Mouse (Mus musculus): Measurements from ENCODE around the gene Dnah14. TPM values are rescaled to one million over a fixed set of nuclear protein-coding genes. Genes with fewer than 3 reads are reported as not detected.

Dnah14 gene
- polyA plus RNA-seq, 1 experiment: not detected

DNA sequence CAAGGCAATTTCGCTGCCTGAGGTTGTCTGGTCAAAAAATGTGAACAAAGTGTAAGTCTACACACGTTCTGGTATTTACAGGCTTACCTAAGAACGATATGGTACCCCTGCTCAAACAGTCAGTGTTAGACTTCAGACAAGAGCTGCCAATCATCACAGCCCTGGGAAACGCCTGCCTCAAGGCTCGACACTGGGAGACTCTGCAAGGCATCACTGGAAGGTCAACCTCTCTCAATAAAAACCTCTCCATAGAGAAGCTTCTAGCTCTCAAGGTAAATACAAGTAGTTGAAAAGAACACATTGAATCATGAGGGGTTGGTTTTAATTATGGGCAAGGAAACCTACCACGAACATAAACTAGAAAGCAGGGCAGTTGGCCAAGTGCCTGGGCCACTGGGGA lies 51.9 kb downstream of the Dnah14 start:
- Histone ChIP-seq H3K27ac (ENCODE audit: insufficient read depth, low read depth, low read length) (no peak overlapping the region), H3K4me3 (ENCODE audit: insufficient read depth, low read depth, low read length) (no peak overlapping the region), H3K4me1 (ENCODE audit: control insufficient read depth, insufficient read depth, low read length) (0 out of 2 replicates have a peak, but pooled peaks cover 3% of the 10 kb centered on the region)
- no peak for TF ChIP-seq CTCF (IDR thresholded peaks at IDR 0.05; ENCODE audit: insufficient read depth, low read depth, low read length)
- WGBS: 74% methylated on average over 6 of the region's 6 CpGs

GRCm38 (mm10) chr1:181631371-181631770 lies 55.0 kb downstream of the Dnah14 start:
- Histone ChIP-seq H3K4me3 (ENCODE audit: insufficient read depth, low read depth, low read length) (no peak overlapping the region), H3K4me1 (ENCODE audit: control insufficient read depth, insufficient read depth, low read length) (no peaks in the 10 kb centered on the region), H3K27ac (ENCODE audit: insufficient read depth, low read depth, low read length) (no peak overlapping the region)
- 92% methylated on average over 4 of the region's 4 CpGs for WGBS
- TF ChIP-seq POLR2A (IDR thresholded peaks at IDR 0.05; ENCODE audit: insufficient read depth, low read depth, low read length) (no peak), CTCF (IDR thresholded peaks at IDR 0.05; ENCODE audit: insufficient read depth, low read depth, low read length) (no peak)

DNA sequence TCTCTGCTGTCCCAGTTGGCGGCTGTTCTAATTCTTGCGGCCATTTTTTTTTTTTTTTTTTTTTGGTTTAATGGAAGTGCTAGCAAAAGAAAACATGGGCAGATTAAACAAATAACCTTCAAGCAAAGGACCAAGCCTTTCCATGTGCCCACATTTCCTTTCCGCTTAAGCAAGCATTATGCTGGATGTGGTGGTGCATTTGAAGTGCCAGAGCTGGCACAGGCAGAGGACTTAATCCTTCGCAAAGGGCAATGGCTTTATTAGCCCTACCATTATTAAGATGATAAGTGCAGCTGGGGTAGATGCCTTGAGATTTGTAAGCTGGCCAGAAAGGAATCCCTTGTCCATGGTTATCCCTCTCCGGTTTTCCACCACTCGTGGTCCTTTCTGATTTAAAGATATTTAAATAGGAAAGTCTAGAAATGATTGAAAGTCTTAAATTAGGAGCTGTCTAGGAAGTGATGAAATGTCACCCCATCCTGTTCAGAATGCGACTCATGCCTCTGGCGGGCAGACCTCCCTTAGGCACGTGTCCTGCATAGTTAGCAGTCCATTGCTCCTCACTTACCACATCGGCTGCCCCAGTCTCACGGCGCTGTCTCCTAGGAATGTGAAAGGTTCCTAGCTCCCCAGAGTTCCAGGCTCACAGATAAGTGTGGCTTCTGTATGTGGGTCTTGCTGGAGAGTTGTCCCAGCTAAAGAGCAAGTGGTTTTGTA lies 61.8 kb downstream of the Dnah14 start:
- Histone ChIP-seq H3K4me3 (ENCODE audit: insufficient read depth, low read depth, low read length) (no peak overlapping the region), H3K4me1 (ENCODE audit: control insufficient read depth, insufficient read depth, low read length) (no peaks in the 10 kb centered on the region), H3K27ac (ENCODE audit: insufficient read depth, low read depth, low read length) (no peak overlapping the region)
- TF ChIP-seq CTCF (IDR thresholded peaks at IDR 0.05; ENCODE audit: insufficient read depth, low read depth, low read length) (no peak), POLR2A (IDR thresholded peaks at IDR 0.05; ENCODE audit: insufficient read depth, low read depth, low read length) (no peak)
- 48% methylated on average over 12 of the region's 12 CpGs for WGBS

GRCm38 (mm10) chr1:181640383-181640782 lies 64.0 kb downstream of the Dnah14 start:
- no peak overlapping the region for H3K4me3 ChIP-seq (ENCODE audit: insufficient read depth, low read depth, low read length)
- no peaks in the 10 kb centered on the region for H3K4me1 ChIP-seq (ENCODE audit: control insufficient read depth, insufficient read depth, low read length)
- no peak for TF ChIP-seq POLR2A (IDR thresholded peaks at IDR 0.05; ENCODE audit: insufficient read depth, low read depth, low read length)
- no peak for TF ChIP-seq CTCF (IDR thresholded peaks at IDR 0.05; ENCODE audit: insufficient read depth, low read depth, low read length)
- WGBS: 84% methylated on average over 2 of the region's 2 CpGs
- H3K27ac ChIP-seq (ENCODE audit: insufficient read depth, low read depth, low read length): no peak overlapping the region

- WGBS: 50% methylated on average over 8 of the region's 8 CpGs
- TF ChIP-seq CTCF (IDR thresholded peaks at IDR 0.05; ENCODE audit: insufficient read depth, low read depth, low read length) (no peak), POLR2A (IDR thresholded peaks at IDR 0.05; ENCODE audit: insufficient read depth, low read depth, low read length) (no peak)
- no peaks in the 10 kb centered on the region for H3K4me1 ChIP-seq (ENCODE audit: control insufficient read depth, insufficient read depth, low read length)
- no peak overlapping the region for H3K4me3 ChIP-seq (ENCODE audit: insufficient read depth, low read depth, low read length)
- no peak overlapping the region for H3K27ac ChIP-seq (ENCODE audit: insufficient read depth, low read depth, low read length)
Observed at GRCm38 (mm10) chr1:181647467-181647866, 71.1 kb downstream of the Dnah14 start.

DNA sequence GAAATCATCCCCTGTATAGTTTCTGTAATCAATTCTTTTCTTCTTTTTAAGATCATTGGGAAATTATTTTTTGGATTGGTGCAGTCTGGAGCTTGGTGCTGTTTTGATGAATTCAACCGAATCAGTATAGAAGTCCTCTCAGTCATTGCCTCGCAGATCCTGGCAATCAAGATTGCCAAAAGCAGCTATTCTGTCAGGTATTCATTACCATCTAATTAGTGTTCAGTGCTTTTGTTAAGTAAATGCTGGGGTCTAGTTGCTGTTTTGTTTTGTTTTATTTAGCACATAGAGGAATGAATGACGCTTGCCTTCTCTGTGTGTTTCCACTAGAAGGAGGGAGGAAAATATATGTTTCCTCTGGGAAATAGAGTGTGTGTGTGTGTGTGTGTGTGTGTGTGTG lies 77.1 kb downstream of the Dnah14 start:
- 0 out of 2 replicates have a peak, but pooled peaks cover 2% of the 10 kb centered on the region for H3K4me1 ChIP-seq (ENCODE audit: control insufficient read depth, insufficient read depth, low read length)
- TF ChIP-seq CTCF (IDR thresholded peaks at IDR 0.05; ENCODE audit: insufficient read depth, low read depth, low read length) (no peak), POLR2A (IDR thresholded peaks at IDR 0.05; ENCODE audit: insufficient read depth, low read depth, low read length) (no peak)
- no peak overlapping the region for H3K4me3 ChIP-seq (ENCODE audit: insufficient read depth, low read depth, low read length)
- H3K27ac ChIP-seq (ENCODE audit: insufficient read depth, low read depth, low read length): no peak overlapping the region
- WGBS: 22% methylated on average over 3 of the region's 3 CpGs

- Histone ChIP-seq H3K4me1 (ENCODE audit: control insufficient read depth, insufficient read depth, low read length) (0 out of 2 replicates have a peak, but pooled peaks cover 2% of the 10 kb centered on the region), H3K4me3 (ENCODE audit: insufficient read depth, low read depth, low read length) (no peak overlapping the region), H3K27ac (ENCODE audit: insufficient read depth, low read depth, low read length) (no peak overlapping the region)
- WGBS: 63% methylated on average over 5 of the region's 5 CpGs
- no peak for TF ChIP-seq CTCF (IDR thresholded peaks at IDR 0.05; ENCODE audit: insufficient read depth, low read depth, low read length)
- no peak for TF ChIP-seq POLR2A (IDR thresholded peaks at IDR 0.05; ENCODE audit: insufficient read depth, low read depth, low read length)
Observed at GRCm38 (mm10) chr1:181656421-181656820, 80.1 kb downstream of the Dnah14 start.

GRCm38 (mm10) chr1:181666801-181667200 lies 90.4 kb downstream of the Dnah14 start:
- WGBS: 70% methylated on average over 4 of the region's 4 CpGs
- H3K27ac ChIP-seq (ENCODE audit: insufficient read depth, low read depth, low read length): no peak overlapping the region
- H3K4me3 ChIP-seq (ENCODE audit: insufficient read depth, low read depth, low read length): no peak overlapping the region
- TF ChIP-seq CTCF (IDR thresholded peaks at IDR 0.05; ENCODE audit: insufficient read depth, low read depth, low read length) (no peak), POLR2A (IDR thresholded peaks at IDR 0.05; ENCODE audit: insufficient read depth, low read depth, low read length) (no peak)
- no peaks in the 10 kb centered on the region for H3K4me1 ChIP-seq (ENCODE audit: control insufficient read depth, insufficient read depth, low read length)

DNA sequence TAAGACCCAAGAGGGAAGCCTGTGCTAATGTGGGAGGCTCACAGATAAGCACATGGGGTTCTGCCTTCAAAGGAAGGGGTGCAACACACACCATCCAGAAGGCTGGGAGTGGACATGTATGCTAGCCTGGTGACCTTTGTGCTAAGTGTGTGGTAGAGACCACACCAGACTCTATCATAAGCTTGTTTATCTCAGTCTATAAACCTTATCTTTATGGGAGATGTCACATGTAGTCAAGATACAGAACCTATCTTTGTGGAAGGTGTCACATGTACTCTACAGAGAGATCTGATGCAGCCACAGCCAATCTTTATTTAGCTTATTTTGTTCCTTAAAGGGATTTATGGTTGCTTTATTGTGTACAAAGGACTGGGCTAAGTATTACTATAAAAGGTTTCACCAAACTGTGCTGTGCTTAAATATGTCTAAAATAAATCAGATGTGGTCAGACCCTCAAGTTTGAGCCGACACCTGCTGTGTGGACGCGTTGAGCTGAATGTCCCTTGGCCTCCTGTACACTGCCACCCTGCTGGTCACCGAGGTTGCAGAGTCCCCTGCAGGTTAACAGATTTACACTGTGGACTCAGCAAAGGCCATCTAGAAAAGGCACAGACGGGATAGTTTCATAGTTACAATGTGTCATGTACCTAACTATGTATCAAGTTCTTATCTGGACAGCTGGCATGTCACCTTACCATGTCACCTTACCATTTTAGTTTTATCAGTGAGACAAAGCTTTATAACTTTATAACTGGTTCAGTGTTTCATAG lies 118.6 kb downstream of the Dnah14 start:
- no peak for TF ChIP-seq POLR2A (IDR thresholded peaks at IDR 0.05; ENCODE audit: insufficient read depth, low read depth, low read length)
- TF ChIP-seq CTCF (IDR thresholded peaks at IDR 0.05; ENCODE audit: insufficient read depth, low read depth, low read length): no peak
- Histone ChIP-seq H3K4me3 (ENCODE audit: insufficient read depth, low read depth, low read length) (no peak overlapping the region), H3K27ac (ENCODE audit: insufficient read depth, low read depth, low read length) (no peak overlapping the region), H3K4me1 (ENCODE audit: control insufficient read depth, insufficient read depth, low read length) (no peaks in the 10 kb centered on the region)
- WGBS: 73% methylated on average over 5 of the region's 5 CpGs
